Mouse (Mus musculus) limb, embryonic 12.5 days (tissue): ENCODE results near the gene Chst8. TPM values are rescaled to one million over a fixed set of nuclear protein-coding genes. Genes with fewer than 3 reads are reported as not detected.

Experiments used
- ATAC-seq: fragments of 200-750 bp; cut with Nextera tagmentation; 2 replicates; pipeline ENCODE4 v1.8.0; 2017; ENCODE audit warnings: low read depth, moderate TSS enrichment; ENCODE audit not compliant: insufficient number of reproducible peaks, insufficient read depth, low FRiP score, low TSS enrichment
- H3K27ac ChIP-seq: fragments of 300-500 bp; sonication (generic); 2 replicates; pipeline ENCODE4 v1.5.1; 2016; ENCODE audit warnings: mild to moderate bottlenecking, moderate library complexity
- H3K27me3 ChIP-seq: fragments of 300-500 bp; sonication (generic); 2 replicates; pipeline ENCODE4 v1.6.1; 2016; ENCODE audit warnings: mild to moderate bottlenecking, moderate library complexity
- H3K36me3 ChIP-seq: fragments of 300-500 bp; sonication (generic); 2 replicates; pipeline ENCODE4 v1.6.1; 2016; ENCODE audit warnings: mild to moderate bottlenecking, moderate library complexity
- H3K4me1 ChIP-seq: fragments of 300-500 bp; sonication (generic); replicated peaks from 2 replicates; pipeline ENCODE4 v1.6.1; 2016
- H3K4me2 ChIP-seq: fragments of 300-500 bp; sonication (generic); 2 replicates; pipeline ENCODE4 v1.6.1; 2016; ENCODE audit warnings: mild to moderate bottlenecking, moderate library complexity
- H3K4me3 ChIP-seq: fragments of 300-500 bp; sonication (generic); replicated peaks from 2 replicates; pipeline ENCODE4 v1.5.1; 2016; ENCODE audit warnings: mild to moderate bottlenecking
- H3K9ac ChIP-seq: fragments of 300-500 bp; sonication (generic); replicated peaks from 2 replicates; pipeline ENCODE4 v1.6.1; 2016; ENCODE audit warnings: mild to moderate bottlenecking, moderate library complexity
- H3K9me3 ChIP-seq: fragments of 300-500 bp; sonication (generic); 2 replicates; pipeline ENCODE4 v1.6.1; 2016; ENCODE audit warnings: mild to moderate bottlenecking, moderate library complexity
- WGBS: fragments of 180-500 bp; shearing (Covaris S2); methylation state at CpG from one replicate; pipeline ENCODE4 v1.1.7; 2016; 5-methylcytosine and 5-hydroxymethylcytosine counted together
- polyA plus RNA-seq: library from polyadenylated mRNA; unstranded; fragments of >200 nt; fragmentation: Nextera tagmentation; extraction: Ambion mirVana; gene quantifications from 2 replicates; pipeline ENCODE4 v1.2.1, GENCODE M21; 2016

Chst8 gene
- polyA plus RNA-seq, 1 experiment from 2014 or later = 4.1 TPM

DNA sequence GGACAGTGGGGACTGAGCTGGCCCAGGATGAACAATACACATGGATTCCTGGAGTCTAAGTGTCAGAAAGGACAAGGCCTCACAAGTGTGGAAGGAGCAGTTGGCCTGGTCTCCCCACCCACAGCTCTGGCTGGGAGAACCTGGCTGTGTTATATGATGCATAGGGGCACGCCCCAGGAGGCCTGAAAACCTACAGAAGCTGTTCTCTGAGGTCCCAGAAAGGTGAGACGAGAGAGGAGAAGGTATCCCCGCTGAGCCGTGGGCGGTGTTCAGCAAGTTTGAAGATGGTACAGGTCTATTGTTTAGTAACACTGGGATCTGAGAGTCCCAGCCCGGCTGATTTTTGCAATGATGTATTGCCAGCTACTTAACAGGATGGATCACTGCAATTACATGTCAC, 75.3 kb downstream of the Chst8 start:
- H3K27me3 ChIP-seq = no peaks in the 10 kb centered on the region
- H3K36me3 ChIP-seq = no peaks in the 10 kb centered on the region
- no peak for ATAC-seq
- 0 out of 2 replicates have a peak, but pooled peaks cover 5% of the 10 kb centered on the region for H3K9me3 ChIP-seq
- WGBS = 74% methylated on average over 6 of the region's 6 CpGs
- no peak overlapping the region for H3K9ac ChIP-seq
- no peak overlapping the region for H3K4me3 ChIP-seq
- H3K4me2 ChIP-seq = no peak overlapping the region
- no peak overlapping the region for H3K27ac ChIP-seq
- no peaks in the 10 kb centered on the region for H3K4me1 ChIP-seq

GRCm38 (mm10) chr7:34734348-34734747, 78.2 kb downstream of the Chst8 start:
- Histone ChIP-seq H3K4me2 (no peak overlapping the region), H3K27ac (no peak overlapping the region), H3K4me1 (no peaks in the 10 kb centered on the region), H3K27me3 (no peaks in the 10 kb centered on the region), H3K9ac (no peak overlapping the region), H3K9me3 (0 out of 2 replicates have a peak, but pooled peaks cover 1% of the 10 kb centered on the region), H3K4me3 (no peak overlapping the region), H3K36me3 (no peaks in the 10 kb centered on the region)
- WGBS = 86% methylated on average over 6 of the region's 6 CpGs
- no peak for ATAC-seq

DNA sequence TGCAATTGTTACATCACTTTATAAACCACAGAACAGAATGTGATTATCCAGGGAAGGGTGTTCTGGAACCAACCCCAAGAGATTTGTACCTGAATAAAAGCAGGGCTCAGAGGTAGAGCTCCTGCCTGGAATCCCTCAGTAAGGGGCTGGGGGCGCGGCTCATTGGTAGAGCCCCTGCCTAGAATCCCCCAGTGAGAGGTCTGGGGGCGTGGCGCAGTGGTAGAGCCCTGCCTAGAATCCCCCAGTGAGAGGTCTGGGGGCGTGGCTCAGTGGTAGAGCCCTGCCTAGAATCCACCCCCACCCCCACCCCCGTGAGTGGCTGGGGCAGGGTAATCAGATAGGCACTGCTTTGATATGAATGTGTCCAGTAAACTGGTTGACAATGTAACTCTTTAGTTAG, 83.6 kb downstream of the Chst8 start:
- no peak overlapping the region for H3K9ac ChIP-seq
- H3K36me3 ChIP-seq = no peaks in the 10 kb centered on the region
- ATAC-seq = no peak
- H3K4me2 ChIP-seq = no peak overlapping the region
- H3K4me3 ChIP-seq = no peak overlapping the region
- H3K4me1 ChIP-seq = no peaks in the 10 kb centered on the region
- 52% methylated on average over 6 of the region's 6 CpGs for WGBS
- H3K27ac ChIP-seq = no peak overlapping the region
- H3K27me3 ChIP-seq = no peaks in the 10 kb centered on the region
- H3K9me3 ChIP-seq = no peaks in the 10 kb centered on the region; the same call in 1 of the 2 replicates

- no peak overlapping the region for H3K27ac ChIP-seq
- H3K4me1 ChIP-seq = peaks cover 24% of the 10 kb centered on the region
- H3K4me2 ChIP-seq = no peak overlapping the region
- no peak for ATAC-seq
- no peak overlapping the region for H3K9ac ChIP-seq
- H3K9me3 ChIP-seq = no peaks in the 10 kb centered on the region; the same call in 1 of the 2 replicates
- 75% methylated on average over 4 of the region's 4 CpGs for WGBS
- no peak overlapping the region for H3K4me3 ChIP-seq
- H3K27me3 ChIP-seq = no peaks in the 10 kb centered on the region
- H3K36me3 ChIP-seq = no peaks in the 10 kb centered on the region
Measured at GRCm38 (mm10) chr7:34725206-34725605, 87.3 kb downstream of the Chst8 start.

DNA sequence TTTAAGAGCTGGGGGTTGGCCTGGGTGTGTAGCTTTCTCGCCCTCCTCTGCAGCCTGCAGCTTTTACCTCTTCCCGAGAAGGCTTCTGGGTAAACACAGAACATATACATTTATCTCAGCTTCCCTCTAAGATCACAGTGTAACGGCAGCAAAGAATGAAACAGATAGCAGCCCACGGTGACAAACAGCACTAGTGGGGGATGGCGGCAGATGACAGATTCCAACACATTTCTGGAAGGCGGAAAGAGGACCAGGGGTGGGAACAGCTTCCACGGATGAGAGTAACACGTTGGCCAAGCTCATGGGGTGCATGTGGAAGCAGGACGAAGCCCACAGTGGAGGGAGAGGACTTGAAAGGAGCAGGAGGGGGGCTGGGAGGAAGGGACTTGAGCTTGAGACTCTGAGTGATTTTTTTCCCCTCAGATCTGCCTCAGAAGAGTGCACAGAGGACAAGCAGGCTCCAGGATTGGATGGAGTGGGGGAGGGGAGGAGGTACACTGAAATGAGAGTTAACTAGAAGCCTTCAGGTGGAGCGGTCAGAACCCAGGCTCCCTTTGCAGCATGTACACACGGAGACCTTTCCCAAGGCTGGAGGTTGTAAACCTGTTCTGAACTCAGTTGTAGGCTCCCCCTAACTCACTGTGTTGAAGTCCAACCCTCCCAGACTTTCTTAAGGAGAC, 89.8 kb downstream of the Chst8 start:
- Histone ChIP-seq H3K36me3 (no peaks in the 10 kb centered on the region), H3K4me1 (peaks cover 24% of the 10 kb centered on the region), H3K27me3 (peaks cover 12% of the 10 kb centered on the region), H3K4me2 (no peak overlapping the region), H3K9me3 (no peaks in the 10 kb centered on the region; the same call in 1 of the 2 replicates), H3K4me3 (no peak overlapping the region), H3K27ac (peak overlapping the region; percentile 1; the same call in 1 of the 2 replicates), H3K9ac (0 out of 2 replicates have a peak overlapping the region, but pooled peaks have one; percentile 8)
- no peak for ATAC-seq
- WGBS = 55% methylated on average over 11 of the region's 11 CpGs

DNA sequence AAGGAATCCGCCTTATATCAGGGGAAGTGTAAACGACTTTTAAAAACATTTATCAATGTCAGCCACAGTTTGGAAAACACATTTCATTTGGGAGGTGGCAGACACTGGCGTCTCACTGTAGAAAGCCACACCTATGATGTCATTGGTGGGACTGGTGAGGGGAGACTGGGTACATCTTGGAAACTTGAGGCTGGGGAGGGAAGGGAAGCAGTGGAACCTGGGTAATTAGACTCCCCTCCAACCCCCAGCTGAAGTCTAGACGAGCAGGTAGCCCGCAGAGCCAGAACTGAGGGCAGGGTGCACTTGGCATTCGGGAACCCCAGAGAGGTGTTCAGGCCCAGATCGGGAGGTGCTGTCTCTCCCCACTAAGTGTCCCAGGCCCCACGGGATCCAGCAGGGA, 90.4 kb downstream of the Chst8 start:
- peaks cover 18% of the 10 kb centered on the region for H3K27me3 ChIP-seq
- peak overlapping the region; percentile 1; the same call in 1 of the 2 replicates for H3K27ac ChIP-seq
- no peaks in the 10 kb centered on the region for H3K36me3 ChIP-seq
- no peaks in the 10 kb centered on the region; the same call in 1 of the 2 replicates for H3K9me3 ChIP-seq
- WGBS = 35% methylated on average over 8 of the region's 8 CpGs
- peaks cover 30% of the 10 kb centered on the region for H3K4me1 ChIP-seq
- H3K9ac ChIP-seq = 0 out of 2 replicates have a peak overlapping the region, but pooled peaks have one; percentile 8
- H3K4me3 ChIP-seq = no peak overlapping the region
- ATAC-seq = no peak
- no peak overlapping the region for H3K4me2 ChIP-seq

- Histone ChIP-seq H3K9ac (0 out of 2 replicates have a peak overlapping the region, but pooled peaks have one; percentile 18), H3K27me3 (peaks cover 23% of the 10 kb centered on the region), H3K27ac (0 out of 2 replicates have a peak overlapping the region, but pooled peaks have one; percentile 1), H3K4me2 (no peak overlapping the region), H3K36me3 (no peaks in the 10 kb centered on the region), H3K4me3 (no peak overlapping the region), H3K4me1 (peaks cover 35% of the 10 kb centered on the region), H3K9me3 (no peaks in the 10 kb centered on the region; the same call in 1 of the 2 replicates)
- ATAC-seq = no peak
- WGBS = 14% methylated on average over 5 of the region's 5 CpGs
Measured at GRCm38 (mm10) chr7:34721650-34722048, 90.9 kb downstream of the Chst8 start.

DNA sequence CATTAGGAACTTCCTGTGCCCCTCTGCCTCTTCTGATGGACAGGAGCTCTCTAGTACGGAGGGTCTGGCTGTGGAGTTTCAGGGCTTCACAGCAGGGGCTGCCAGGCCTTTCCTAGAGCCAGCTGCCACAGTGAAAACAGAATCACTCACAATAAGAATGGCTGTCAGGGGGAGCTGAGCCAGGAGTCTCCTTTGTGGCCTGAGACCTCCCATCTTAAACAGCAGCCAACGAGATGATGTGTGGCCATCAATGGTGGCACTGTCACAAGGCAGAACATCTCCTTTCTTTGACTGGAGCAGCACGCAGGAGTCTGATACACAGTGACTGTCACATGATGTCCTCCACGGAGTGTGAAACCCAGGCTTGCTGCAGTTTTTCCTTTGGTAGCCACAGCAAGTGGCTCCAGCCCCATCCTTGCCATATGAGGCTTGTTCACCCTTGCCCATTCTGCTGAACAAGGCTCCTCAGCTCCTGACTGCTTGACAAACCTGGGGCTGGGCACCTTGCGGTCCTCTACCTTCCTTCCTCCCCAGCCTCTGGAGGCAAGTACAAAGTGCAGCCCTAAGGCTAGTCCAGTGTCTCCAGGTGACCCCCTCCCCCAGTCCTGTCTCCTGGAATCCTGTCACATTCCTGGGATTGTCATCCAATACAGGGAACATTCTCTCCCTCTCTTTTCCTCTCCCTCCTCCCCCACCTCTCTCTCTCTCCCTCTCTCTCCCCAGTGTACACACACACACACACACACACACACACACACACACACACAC, 91.4 kb downstream of the Chst8 start:
- H3K4me2 ChIP-seq = no peak overlapping the region
- H3K4me1 ChIP-seq = peaks cover 36% of the 10 kb centered on the region
- 0 out of 2 replicates have a peak overlapping the region, but pooled peaks have one; percentile 1 for H3K27ac ChIP-seq
- H3K36me3 ChIP-seq = no peaks in the 10 kb centered on the region
- H3K4me3 ChIP-seq = no peak overlapping the region
- peaks cover 26% of the 10 kb centered on the region for H3K27me3 ChIP-seq
- 44% methylated on average over 5 of the region's 5 CpGs for WGBS
- no peaks in the 10 kb centered on the region for H3K9me3 ChIP-seq
- no peak for ATAC-seq
- H3K9ac ChIP-seq = 0 out of 2 replicates have a peak overlapping the region, but pooled peaks have one; percentile 18

DNA sequence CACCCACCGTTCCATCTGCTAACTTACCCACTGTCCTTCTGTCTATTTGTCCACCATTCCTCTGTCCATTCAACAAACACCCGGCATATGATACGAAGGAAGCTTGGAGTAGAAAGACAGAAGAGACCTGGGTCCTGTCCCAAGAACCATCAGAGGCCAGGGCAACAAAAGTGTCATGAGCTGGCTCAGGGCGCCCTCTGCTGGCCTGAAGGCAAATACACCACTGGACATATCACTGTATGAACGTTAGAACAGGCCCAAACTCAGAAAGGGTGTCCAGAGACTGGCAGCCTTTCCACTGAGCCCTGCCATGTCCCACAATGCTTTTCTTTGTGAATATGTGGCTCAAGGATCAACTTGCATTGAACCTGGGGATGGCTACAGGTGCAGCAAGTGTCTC, 92.9 kb downstream of the Chst8 start:
- H3K4me2 ChIP-seq = no peak overlapping the region
- peaks cover 26% of the 10 kb centered on the region for H3K27me3 ChIP-seq
- no peaks in the 10 kb centered on the region for H3K36me3 ChIP-seq
- H3K27ac ChIP-seq = no peak overlapping the region
- no peaks in the 10 kb centered on the region for H3K9me3 ChIP-seq
- 46% methylated on average over 5 of the region's 5 CpGs for WGBS
- no peak overlapping the region for H3K4me3 ChIP-seq
- no peak for ATAC-seq
- H3K4me1 ChIP-seq = peaks cover 48% of the 10 kb centered on the region
- H3K9ac ChIP-seq = no peak overlapping the region

GRCm38 (mm10) chr7:34718651-34719050, 93.9 kb downstream of the Chst8 start:
- Histone ChIP-seq H3K9ac (no peak overlapping the region), H3K9me3 (no peaks in the 10 kb centered on the region), H3K4me1 (peaks cover 54% of the 10 kb centered on the region), H3K27me3 (peaks cover 26% of the 10 kb centered on the region), H3K36me3 (no peaks in the 10 kb centered on the region), H3K27ac (no peak overlapping the region), H3K4me3 (no peak overlapping the region), H3K4me2 (no peak overlapping the region)
- ATAC-seq = no peak
- 77% methylated on average over 9 of the region's 9 CpGs for WGBS

- H3K27ac ChIP-seq = no peak overlapping the region
- H3K36me3 ChIP-seq = no peaks in the 10 kb centered on the region
- H3K9ac ChIP-seq = 0 out of 2 replicates have a peak overlapping the region, but pooled peaks have one; percentile 12
- WGBS = 4% methylated on average over 11 of the region's 11 CpGs
- H3K4me3 ChIP-seq = no peak overlapping the region
- H3K9me3 ChIP-seq = no peaks in the 10 kb centered on the region
- peaks cover 47% of the 10 kb centered on the region for H3K4me1 ChIP-seq
- no peak for ATAC-seq
- H3K27me3 ChIP-seq = peaks cover 33% of the 10 kb centered on the region
- H3K4me2 ChIP-seq = no peak overlapping the region
Measured at GRCm38 (mm10) chr7:34717161-34717810, 95.2 kb downstream of the Chst8 start.
